Mouse (Mus musculus) embryonic fibroblast, embryonic 13.5 days (primary cell): ENCODE results near the gene Syne3.

Experiments
- CTCF ChIP-seq: IDR thresholded peaks from 2 replicates; pipeline ENCODE4 v1.5.1; 2011; ENCODE audit warnings: mild to moderate bottlenecking, control low read depth, low read length, moderate library complexity, borderline replicate concordance; ENCODE audit not compliant: insufficient read depth
- POLR2A ChIP-seq: IDR thresholded peaks from 2 replicates; pipeline ENCODE4 v1.6.1; 2011; ENCODE audit warnings: low read depth, mild to moderate bottlenecking, control low read depth, low read length, moderate library complexity

- TF ChIP-seq CTCF (no peak), POLR2A (no peak)
Observed at GRCm38 (mm10) chr12:104978943-104979723, 30.5 kb downstream of the Syne3 start.
